Mouse (Mus musculus) cerebellum, adult 8-10 months (tissue): ENCODE results near the gene Sh3gl1.
"Not testable (repeated sequence)": the region's sequence is repeated elsewhere in the genome, so short reads cannot be mapped to it uniquely, and the experiment has no call there.

ENCODE experiments used
- DNase-seq: peaks from one replicate; pipeline ENCODE4 v3.0.0; 2022

Sh3gl1 gene

DNA sequence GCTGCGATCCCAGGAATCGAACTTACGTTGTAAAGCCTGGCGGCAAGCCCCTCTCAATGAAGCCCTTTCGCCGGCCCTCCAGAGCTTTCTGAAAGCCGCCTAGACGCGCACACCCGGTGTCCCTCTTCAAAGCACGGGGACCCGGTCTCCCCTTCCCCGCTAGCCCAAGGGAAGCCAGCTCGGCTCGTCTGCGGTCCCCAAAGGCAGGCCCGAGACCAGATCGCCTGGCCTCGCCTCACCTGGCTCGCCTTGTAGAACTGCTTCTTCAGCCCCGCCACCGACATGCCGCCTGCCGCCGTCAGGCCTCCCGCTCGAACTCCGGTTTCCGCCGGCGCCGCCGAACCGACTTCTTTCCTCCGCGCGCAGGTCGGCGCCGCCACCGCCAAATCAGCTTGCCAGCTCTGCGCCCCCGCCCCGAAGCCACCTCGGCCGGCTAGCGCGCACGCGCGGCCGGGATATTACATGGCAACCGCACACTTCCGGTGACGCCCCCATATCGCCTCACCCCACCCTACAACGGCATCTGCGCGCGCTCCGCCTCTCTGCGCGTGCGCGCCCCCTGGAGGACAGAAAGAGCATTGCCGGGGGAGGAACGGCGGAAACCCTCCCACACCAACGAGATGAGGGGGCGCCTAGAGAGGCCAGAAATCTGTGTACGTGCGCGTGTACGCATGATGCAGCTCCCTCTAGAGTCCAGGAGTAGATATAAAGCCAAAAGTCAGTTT, at the start of gene Sh3gl1:
Gene Sh3gl1 (minus strand): TSS at position 460 of the 725 bp plus-strand sequence.
- peak; percentile 99 for DNase-seq

DNA sequence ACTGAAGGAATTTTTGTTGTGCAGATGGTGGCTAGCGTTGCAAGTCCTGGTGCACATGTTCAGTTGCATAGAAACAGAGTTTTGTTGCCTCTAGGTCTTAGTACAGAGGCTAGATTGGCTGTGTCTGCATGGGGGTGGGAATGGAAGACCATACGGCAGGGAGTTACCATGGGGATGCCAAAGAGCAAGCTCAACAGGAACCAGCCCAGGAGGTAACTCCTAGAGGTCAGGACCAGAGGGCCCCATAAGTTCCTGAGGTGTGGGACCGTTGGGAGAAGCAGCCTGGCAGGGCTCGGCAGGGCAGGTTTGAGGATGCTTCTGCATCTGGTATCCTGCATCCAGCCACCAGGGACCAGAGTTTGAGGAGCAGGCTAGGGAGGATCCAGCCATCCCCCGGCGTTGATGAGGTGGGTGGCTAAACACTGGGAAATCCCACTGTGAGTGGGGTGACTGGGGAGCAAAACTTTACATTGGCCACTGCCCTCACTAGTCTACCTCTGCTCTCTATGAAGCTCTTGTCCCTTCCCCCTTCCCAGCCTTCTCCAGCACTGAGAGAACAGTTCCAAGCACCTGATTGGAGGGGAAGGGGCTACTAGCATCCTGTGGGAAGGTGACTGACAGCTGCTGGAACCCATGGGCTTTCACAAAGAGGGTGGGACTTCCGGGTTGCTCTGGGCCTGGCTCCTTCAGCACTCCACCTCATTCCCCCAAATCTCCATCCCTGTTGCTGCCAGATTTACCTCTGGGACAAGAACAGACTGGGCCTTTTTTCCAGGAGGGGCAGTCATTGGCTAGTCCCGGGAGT, 44.5 kb upstream of the Sh3gl1 start:
- no peak for DNase-seq

- DNase-seq, result peak; percentile 51
These were observed 43.5 kb upstream of the Sh3gl1 start for GRCm38 (mm10) chr17:56079921-56080320.

DNA sequence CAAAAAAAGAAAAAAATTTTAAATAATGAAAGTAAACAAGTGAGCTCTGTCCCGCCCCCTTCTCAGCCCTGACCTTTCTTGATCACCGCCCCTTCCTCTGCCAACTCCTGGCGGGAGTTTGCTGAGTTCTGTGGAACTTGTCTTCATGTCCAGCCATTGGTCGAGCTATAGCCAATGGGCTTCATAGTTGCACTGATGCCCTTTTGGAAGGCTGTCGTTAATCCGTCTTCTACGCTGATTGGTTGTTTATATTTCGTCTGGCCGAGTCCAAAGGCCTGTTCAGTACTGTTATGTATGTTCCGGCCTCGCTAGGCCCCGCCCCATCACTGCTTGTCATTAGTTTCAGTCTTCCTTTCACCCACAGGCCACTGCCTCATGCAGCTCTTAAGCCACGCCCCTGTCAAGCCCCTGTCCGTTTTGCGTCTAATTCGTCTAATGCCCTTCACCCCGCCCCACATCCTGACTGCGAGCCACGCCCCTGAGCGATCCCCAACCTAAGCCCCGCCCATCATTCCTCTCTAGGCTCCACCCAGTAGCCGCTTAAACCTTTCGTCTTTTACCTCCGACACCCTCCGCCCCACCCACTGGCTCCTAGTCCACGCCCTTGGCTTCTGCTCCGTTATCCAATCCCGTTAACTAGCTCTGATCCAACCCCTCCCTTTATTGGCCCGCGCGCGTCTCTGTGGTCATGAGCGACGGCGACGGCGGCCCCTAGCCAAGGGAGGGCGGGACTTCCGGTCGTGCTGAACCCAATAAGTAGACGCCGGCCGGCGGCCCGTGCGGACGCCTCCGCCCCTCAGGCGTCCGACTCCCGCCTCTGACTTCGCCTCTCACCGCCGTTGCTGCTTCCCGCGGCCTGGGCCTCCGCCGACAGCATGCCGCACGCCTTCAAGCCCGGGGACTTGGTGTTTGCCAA, 42.7 kb upstream of the Sh3gl1 start, which contains the start of gene Hdgfl2:
Gene Hdgfl2 (plus strand): TSS at position 755 of the 916 bp plus-strand sequence.
- DNase-seq, result peak; percentile 100

- peak; percentile 48 for DNase-seq
These were observed 41.9 kb upstream of the Sh3gl1 start for GRCm38 (mm10) chr17:56078361-56078760.

DNA sequence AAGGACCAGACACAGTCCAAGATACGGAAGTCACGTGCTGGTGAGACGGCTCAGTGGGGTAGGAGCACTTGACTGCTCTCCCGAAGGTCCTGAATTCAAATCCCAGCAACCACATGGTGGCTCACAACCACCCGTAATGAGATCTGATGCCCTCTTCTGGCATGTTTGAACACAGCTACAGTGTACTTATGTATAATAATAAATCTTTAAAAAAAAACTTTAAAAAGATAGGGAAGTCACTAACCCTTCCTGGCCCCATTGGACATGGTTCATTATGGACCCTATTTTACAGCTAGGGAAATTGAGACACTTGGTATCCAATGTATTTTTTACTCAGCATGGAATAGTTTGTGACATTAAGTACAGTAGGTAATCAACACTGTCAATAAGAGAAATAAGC, 41.1 kb upstream of the Sh3gl1 start:
- DNase-seq, result no peak

GRCm38 (mm10) chr17:56074827-56075208, 38.4 kb upstream of the Sh3gl1 start, which contains the start of gene Ubxn6:
Ubxn6 (minus strand) TSS chr17:56075028.
- peak; percentile 94 for DNase-seq

DNA sequence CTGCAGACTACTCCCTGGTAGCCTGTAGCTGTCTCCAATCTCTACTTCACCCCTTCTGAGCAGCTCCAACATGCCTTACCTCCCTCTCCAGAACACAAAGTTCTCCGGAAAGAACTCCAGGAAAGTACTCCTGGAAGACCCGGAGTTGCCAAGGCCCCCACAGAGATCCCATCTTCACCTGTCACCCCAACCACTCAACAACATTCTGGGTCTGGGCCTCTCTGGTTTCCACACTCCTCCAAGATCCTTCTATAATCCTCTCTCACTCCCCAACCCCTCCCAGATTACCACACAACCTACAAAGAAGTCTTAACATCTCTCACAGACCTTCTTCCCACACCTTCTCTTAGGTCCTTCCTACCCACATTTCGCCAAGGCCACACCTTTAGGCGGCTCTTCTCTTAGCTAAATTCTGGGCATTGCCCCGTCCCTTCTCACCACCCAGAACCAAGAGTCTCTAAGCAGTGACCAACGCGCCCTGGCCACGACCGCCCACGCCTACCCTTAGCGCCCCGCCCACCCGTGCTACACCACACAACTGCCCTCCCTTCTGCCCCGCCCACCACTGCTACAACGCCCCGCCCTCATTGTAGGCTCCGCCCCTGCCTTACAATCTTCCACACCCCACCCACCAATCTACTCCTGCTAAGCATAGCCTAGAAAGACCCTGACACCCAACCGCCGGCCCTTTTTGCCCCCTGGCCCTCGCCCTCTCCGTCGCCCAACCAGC, 37.8 kb upstream of the Sh3gl1 start:
- DNase-seq, result peak; percentile 74

DNA sequence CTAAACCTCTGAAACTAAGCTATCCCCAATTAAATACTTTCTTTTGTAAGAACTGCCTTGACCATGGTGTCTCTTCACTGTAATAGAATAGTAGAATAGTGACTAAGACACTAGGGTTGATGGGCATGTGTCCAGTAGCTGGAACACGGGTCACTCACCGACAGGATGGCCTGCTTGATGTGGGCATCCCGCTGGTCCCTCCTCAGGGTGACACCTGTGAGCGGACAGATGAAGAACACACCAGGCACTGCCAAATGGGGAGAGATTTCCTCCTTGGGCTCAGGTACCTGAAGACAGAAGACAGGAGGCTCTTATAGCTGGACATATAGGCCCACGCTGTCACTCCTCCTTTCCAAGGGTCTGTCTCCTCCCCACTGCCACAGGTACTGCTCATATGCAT, 35.8 kb upstream of the Sh3gl1 start:
- DNase-seq, result no peak

- no peak for DNase-seq
These were observed 34.7 kb upstream of the Sh3gl1 start for GRCm38 (mm10) chr17:56071126-56071525.

- DNase-seq, result no peak
These were observed 32.6 kb upstream of the Sh3gl1 start for GRCm38 (mm10) chr17:56069066-56069465.

- no peak for DNase-seq
These were observed 30.0 kb upstream of the Sh3gl1 start for GRCm38 (mm10) chr17:56066451-56066850.

DNA sequence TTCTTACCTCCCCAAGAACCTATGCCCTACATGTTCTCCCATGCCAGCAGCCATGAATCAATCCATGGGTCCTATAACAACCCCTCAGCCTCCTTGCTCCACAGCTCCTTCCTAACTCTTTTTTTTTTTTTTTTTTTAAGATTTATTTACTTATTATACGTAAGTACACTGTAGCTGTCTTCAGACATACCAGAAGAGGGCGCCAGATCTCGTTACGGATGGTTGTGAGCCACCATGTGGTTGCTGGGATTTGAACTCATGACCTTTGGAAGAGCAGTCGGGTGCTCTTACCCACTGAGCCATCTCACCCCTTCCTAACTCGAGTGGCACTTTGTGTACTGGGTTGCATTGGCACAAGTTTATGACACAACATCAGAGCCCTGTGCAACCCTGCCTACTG, 29.3 kb upstream of the Sh3gl1 start:
- not testable (repeated sequence) for DNase-seq

DNA sequence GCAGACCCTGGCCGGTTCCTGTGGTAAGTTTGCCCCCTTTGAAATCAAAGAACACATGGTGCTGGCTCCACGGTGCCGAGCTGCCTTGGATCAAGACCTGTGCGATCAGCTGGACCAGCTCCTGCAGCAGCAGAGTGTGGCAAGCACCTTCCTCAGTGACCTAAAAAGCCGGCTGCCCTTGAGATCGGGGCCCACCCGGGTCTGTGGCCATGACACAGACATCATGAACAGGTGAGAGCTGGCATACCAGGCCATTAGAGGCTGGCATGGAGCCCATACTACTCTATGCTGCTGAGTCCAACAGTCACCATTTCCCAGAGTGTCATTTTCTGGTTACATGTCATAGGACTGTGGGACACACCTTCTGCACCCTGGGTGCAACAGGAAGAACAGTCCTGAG, 25.6 kb upstream of the Sh3gl1 start:
- no peak for DNase-seq

- peak; percentile 50 for DNase-seq
These were observed 21.1 kb upstream of the Sh3gl1 start for GRCm38 (mm10) chr17:56057381-56058120.

GRCm38 (mm10) chr17:56055945-56056678, 19.7 kb upstream of the Sh3gl1 start:
- DNase-seq, result no peak

DNA sequence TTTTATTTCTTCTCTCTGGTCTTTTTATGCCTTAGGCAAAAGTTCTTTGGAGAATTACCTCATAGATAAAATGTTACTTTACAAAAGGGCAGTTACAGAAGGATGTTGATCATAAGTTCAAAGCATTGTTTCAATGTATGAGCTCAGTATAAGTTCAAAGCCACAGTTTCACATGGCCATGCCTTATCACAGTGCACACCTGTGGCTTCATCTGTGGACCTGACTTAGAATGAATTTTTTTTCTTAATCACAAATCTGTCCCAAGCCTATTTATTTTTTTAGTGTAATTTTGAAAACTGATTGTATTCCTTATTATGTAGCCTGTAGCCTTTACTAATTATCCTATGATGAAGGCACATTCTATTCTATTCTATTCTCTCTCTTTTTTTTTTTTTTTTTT, 18.5 kb upstream of the Sh3gl1 start:
- DNase-seq, result no peak

DNA sequence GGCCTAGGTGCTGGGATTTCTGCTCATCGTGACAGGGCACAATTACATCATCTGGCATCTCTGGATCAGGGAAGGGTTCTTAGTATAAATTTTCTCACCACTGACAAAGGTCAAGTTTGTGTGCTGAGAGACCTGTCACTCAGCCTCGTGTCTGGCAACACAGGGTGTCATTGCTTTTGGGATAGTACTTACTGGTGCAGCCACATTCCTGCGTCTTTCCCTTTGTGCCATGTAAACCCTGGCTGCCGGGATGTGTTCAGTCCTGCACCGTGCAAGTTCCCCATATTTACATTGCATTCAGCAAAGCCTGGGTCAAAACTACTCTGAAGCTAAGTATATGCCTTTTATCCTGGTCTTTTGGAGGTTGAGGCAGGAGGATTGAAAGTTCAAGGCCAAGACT, 14.9 kb upstream of the Sh3gl1 start:
- no peak for DNase-seq

- DNase-seq, result no peak
These were observed 4.4 kb upstream of the Sh3gl1 start for GRCm38 (mm10) chr17:56040857-56041163.

DNA sequence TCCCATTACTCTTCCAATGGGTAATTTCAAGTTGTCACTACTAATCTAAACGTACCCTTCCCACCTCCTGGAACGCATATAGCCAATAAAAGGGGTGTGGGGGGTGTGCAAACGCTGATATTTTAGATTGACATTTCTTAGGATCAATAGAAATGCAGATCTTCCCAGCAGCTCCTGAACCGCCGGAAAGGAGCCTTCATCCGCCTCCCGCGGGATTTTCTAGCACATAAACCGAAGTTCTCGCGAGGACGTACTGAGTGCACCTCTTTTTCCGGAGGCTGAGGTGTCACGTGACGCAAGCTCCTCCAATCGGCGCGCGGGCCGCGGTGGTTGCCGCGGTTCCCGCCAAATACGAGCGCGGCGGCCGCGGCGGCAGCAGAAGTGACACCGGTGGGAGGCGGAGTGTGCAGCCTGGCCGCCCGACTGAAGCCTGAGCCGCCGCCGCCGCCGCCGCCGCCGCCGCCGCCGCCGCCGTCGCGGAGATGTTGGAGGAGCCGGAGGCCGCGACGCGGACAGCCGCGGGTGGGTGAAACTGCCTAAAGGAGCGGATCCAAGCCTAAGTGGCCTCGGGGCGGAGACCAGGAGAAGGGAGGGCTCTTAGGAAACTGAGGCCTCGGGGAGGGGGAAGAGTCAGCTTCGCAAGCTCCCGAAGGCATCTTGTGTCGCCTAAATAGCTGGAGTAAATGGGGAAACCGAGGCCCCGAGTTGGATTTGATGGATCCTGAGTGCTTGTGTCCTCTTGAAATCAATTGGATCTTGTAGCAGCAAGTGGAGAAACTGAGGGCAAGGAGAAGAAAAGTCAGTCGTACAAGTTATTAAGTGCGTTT, 3.8 kb upstream of the Sh3gl1 start, which contains the start of gene Chaf1a:
Gene Chaf1a (plus strand): TSS at position 410 of the 827 bp plus-strand sequence.
- DNase-seq, result peak; percentile 94
